Mouse (Mus musculus) urinary bladder, postnatal 14 days (tissue): ENCODE results near the gene Hspb6.

Experiments
- DNase-seq: peaks from one replicate; pipeline ENCODE4 v3.0.0; 2021; ENCODE audit warnings: low spot score

Gene Hspb6

DNA sequence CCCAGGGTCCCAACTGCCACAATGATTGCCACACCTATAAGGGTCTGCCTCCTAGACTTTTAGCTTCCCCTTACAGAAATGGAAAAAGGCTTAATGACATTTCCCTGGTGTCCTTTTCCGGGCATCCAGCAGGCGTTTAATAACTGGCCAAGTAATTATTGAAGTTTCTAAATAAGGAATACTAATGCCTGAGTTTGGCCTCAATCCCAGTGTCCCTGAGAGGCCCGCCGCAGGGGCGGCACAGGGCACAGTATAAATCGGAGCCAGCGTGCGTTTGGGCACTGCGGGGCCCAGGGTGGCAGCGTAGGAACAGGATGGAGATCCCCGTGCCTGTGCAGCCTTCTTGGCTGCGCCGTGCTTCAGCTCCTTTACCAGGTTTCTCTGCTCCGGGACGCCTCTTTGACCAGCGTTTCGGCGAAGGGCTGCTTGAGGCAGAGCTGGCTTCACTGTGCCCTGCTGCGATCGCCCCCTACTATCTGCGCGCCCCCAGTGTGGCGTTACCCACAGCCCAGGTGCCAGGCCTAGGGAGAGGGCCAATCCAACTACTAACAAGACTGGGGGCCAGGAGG lies 1.1 kb downstream of the Hspb6 start:
- peak; percentile 46 for DNase-seq

DNA sequence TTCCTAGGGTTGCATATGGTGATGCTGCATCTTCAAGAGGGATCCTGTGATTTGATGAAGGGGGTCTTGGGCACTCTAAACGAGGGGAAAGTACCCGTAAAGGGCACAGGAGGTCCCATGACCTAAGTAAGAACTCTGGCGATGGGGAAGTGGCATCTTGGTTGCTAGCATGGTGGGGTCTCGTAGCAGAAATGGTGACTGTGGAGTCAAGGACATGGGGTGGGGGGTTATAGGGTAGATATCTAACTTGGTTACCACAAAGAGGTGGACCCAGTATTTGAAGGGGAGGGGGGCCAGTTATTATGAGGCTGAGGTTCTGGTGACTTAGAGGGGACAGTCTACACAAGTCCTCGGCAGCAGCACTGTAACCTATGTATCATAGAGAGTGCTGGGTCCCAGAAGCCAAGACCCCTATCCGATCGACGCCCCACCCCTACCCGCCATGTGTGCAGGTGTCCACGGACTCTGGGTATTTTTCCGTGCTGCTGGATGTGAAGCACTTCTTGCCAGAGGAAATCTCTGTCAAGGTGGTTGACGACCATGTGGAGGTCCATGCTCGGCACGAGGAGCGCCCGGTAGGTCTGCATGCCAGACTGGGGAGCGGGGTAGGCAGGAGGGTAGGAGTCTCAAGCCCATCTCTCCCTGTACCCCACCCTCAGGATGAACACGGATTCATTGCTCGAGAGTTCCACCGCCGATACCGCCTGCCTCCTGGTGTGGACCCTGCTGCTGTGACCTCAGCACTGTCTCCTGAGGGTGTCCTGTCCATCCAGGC lies 2.0 kb downstream of the Hspb6 start:
- DNase-seq: no peak

- no peak for DNase-seq
Measured at GRCm38 (mm10) chr7:30556894-30557536, 5.0 kb downstream of the Hspb6 start.

GRCm38 (mm10) chr7:30557901-30558514 lies 6.0 kb downstream of the Hspb6 start:
- DNase-seq: no peak

DNA sequence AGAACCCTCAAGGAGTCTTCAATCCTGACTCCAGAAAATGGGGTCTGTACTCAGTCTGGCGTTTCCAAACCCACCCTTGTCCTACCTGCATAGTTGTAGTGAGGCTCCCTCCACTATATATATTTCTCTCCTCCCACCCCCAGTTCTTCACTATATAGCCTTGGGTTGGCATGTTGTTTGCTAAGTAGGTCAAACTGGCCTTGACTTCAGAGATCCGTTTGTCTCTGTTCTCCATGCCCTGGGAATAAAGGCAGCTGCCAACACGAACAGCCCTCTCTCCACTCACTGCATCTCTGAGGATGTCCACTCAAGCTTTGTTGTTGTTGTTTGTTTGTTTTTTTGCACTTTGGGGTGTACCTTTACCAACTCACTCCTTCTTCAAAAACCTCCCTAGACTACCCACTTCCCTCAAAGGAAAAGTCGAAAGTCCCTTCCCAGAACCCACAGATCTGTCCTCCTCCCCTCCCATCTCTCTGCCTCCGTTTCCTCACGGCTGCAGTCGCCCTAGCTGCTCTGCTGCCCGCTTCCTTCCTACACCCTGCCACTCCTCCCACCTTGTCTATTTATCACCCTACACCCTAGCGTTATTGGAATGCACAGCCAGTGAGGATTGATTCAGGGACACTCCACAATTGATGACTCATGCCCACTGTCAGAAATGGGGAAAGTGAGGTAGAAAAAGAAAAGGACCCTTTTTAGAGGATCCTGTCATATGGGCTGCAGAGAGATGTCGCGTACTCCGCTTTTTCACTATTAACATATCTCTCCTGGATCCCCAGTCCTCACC lies 6.9 kb downstream of the Hspb6 start:
- DNase-seq: no peak

- peak; percentile 97 for DNase-seq
Measured at GRCm38 (mm10) chr7:30559443-30559954, 7.5 kb downstream of the Hspb6 start, which contains the start of gene Lin37. Lin37 (minus strand) TSS chr7:30559838.

DNA sequence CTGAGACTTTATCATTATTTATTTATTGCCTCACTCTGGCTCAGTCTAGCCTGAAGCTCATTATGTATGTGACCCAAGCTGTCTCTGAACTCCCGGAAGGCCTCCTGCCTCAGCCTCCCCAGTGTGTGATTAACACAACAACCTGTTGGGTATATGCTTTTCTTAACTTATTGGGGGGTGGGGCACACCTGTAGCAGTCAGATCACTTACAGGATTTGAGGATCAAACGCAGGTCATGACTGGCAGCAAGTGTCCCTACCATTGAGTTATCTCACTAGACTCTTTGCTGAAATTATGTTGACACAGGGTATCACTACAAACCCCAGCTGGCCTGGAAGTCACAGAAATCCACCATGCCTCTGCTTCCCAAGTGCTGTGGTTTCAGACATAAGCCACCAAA lies 8.3 kb downstream of the Hspb6 start:
- no peak for DNase-seq

GRCm38 (mm10) chr7:30562526-30563116 lies 10.6 kb downstream of the Hspb6 start:
- DNase-seq: no peak

GRCm38 (mm10) chr7:30563117-30563905 lies 11.3 kb downstream of the Hspb6 start, which contains the start of the genes U2af1l4, Gm49396 and Psenen:
U2af1l4 (plus strand) TSS chr7:30563301.
Gm49396 (plus strand) TSS chr7:30563344.
Psenen (minus strand) TSS chr7:30563627.
- peak; percentile 97 for DNase-seq

GRCm38 (mm10) chr7:30563906-30564280 lies 11.9 kb downstream of the Hspb6 start:
- no peak for DNase-seq

GRCm38 (mm10) chr7:30564970-30565571 lies 13.1 kb downstream of the Hspb6 start, which contains the start of gene Igflr1:
Igflr1 (plus strand) TSS chr7:30565427.
- DNase-seq: no peak

DNA sequence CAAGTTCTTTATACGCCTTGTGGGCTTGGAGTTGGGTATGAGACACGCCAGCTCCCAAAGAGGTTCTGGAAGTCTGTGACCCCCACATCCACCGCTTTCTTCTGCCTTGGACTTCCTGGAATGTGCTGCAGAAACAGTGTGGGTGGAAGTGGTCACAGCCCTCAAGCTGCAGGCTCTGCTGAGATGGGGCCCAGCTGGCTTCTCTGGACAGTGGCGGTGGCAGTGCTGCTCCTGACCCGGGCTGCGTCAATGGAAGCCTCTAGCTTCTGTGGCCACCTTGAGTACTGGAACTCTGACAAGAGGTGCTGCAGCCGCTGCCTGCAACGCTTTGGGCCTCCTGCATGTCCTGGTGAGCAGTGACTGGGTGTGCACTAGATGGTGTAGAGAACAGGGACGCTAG lies 14.1 kb downstream of the Hspb6 start:
- DNase-seq: no peak

GRCm38 (mm10) chr7:30567555-30567954 lies 15.6 kb downstream of the Hspb6 start:
- no peak for DNase-seq

GRCm38 (mm10) chr7:30572389-30572788 lies 20.4 kb downstream of the Hspb6 start:
- DNase-seq: no peak

DNA sequence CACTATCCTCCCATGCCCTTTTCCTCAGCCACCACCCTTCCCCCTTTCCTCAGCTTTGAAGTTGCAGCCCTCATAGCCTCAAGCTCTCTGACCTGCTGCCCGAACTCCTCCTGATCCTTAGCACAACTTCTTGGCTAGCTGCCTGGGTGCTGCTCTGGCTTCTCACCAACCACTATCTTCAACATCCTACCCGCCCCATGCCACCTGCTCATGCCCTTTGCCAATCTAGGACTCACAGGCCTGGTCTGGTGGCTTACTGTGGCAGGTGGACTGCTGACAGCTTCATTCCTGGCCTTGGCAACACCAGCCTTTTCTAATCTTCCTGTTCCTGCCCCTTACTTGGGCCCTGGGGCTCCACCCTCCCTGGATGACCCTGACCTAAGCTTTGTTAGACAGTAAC lies 21.0 kb downstream of the Hspb6 start:
- DNase-seq: peak; percentile 58

DNA sequence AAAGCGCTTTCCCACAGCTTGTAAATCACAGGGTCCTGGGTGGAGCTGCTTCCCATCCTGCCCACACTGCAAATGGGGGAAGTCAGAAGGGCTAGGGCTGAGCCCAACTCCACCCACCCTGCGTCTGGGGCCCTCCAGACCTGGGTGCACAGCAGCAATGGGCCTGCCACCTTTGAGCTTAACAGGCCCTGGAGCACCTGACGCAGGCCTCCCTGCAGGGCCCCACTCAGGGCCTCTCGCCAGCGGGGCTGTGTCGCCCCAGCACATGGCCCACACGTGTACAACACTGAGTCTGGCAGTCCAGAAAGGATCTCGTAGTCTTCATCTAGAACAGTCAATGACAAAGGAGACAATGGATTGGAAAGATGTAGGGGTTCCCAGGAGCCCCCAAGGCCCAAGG lies 28.0 kb downstream of the Hspb6 start:
- no peak for DNase-seq

DNA sequence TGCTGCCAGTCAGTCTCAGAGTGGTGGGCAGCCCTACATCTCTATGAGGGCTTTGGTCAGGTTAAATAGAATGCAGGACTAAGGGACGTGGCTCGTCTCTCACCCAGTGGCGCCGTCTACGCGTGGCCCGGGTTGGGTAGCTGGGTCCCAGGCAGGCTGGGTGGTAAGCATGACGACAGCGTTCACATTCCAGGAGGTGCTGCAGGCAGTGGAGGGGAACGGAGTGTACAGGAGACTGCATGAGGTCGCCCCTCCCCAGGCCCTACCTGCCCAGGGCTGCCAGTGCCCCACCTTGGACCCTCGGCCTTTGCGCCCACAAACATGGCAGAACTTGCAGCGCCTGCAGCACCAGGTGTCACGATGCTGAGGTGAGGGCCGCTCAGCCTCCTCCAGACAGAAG lies 29.6 kb downstream of the Hspb6 start:
- no peak for DNase-seq

- no peak for DNase-seq
Measured at GRCm38 (mm10) chr7:30584339-30584738, 32.4 kb downstream of the Hspb6 start.

- DNase-seq: no peak
Measured at GRCm38 (mm10) chr7:30585170-30585569, 33.2 kb downstream of the Hspb6 start.

- no peak for DNase-seq
Measured at GRCm38 (mm10) chr7:30586455-30587020, 34.6 kb downstream of the Hspb6 start.
